In genomic region chr5:111971952-111972351, GRCm38 (mm10) we compare ENCODE assay signal across 22 mouse cellular contexts.
A peak's percentile ranks its signal among the peaks of the same experiment; 100 is the strongest.
DNase-seq lines count a peak whose midpoint lies in the region; ATAC-seq and TF ChIP-seq lines count a peak whose summit lies in the region.
"Had no signal": no experiment of that assay in that cellular context is flagged by ENCODE, and none has a peak within 500 bp of the region (broad histone marks: within the 10 kb centered on the region; RNA-seq: fewer than 3 reads in every experiment).

No protein-coding gene starts in this region.

- H3K27me3 ChIP-seq in lung, embryonic 14.5 days (ENCODE audit: insufficient read depth, low read length) = no peaks in the 10 kb centered on the region
- no peaks in the 10 kb centered on the region for H3K27me3 ChIP-seq in lung, postnatal 0 days (replicated peaks; ENCODE audit: insufficient read depth, low read length)
- H3K27me3 ChIP-seq: CH12.LX; embryonic facial prominence, embryonic 15.5 days; hindbrain, embryonic 15.5 days; liver, embryonic 13.5 days; lung, embryonic 15.5 days had no signal

- 41% methylated on average over 3 of the region's 3 CpGs for WGBS in lung, embryonic 14.5 days
- WGBS in lung, postnatal 0 days = 46% methylated on average over 3 of the region's 3 CpGs

- H3K36me3 ChIP-seq in lung, embryonic 14.5 days (ENCODE audit: insufficient read depth) = no peaks in the 10 kb centered on the region
- no peaks in the 10 kb centered on the region for H3K36me3 ChIP-seq in lung, postnatal 0 days (ENCODE audit: insufficient read depth, low read length)
- H3K36me3 ChIP-seq: embryonic facial prominence, embryonic 15.5 days; hindbrain, embryonic 15.5 days; limb, embryonic 12.5 days; liver, embryonic 13.5 days; lung, embryonic 15.5 days; midbrain, embryonic 10.5 days had no signal

- no peak for TF ChIP-seq EP300 in lung, postnatal 0 days (IDR thresholded peaks at IDR 0.05)

- no peak overlapping the region for H3K27ac ChIP-seq in lung, embryonic 14.5 days (ENCODE audit: low read depth)
- H3K27ac ChIP-seq in lung, postnatal 0 days (ENCODE audit: low read length) = no peak overlapping the region
- H3K27ac ChIP-seq: embryonic facial prominence, embryonic 15.5 days; hindbrain, embryonic 15.5 days; limb, embryonic 12.5 days; liver, embryonic 13.5 days; lung, embryonic 15.5 days; macrophage; midbrain, embryonic 10.5 days had no signal

- peak; percentile 12 for DNase-seq in adrenal gland, postnatal 25 days
- DNase-seq in adrenal gland, postnatal 4 days (ENCODE audit: low spot score in 2 of 2) = no peak
- DNase-seq in heart, adult 18-20 months = peak; percentile 42 to 49
- no peak for DNase-seq in heart, postnatal 4 days
- DNase-seq in lung, embryonic 14.5 days = peak; percentile 22
- no peak for DNase-seq in lung, postnatal 0 days (ENCODE audit: low spot score)
- peak; percentile 15 for DNase-seq in brain, adult 2 months (ENCODE audit: low read depth, low spot score)
- DNase-seq: cerebellum, adult 9-10 months; kidney, postnatal 36 days; layer of hippocampus, adult 9-11 months; liver, embryonic 13.5 days; spleen, adult 18-20 months; thymus, adult 18-20 months; thymus, postnatal 4 days had no signal

- TF ChIP-seq CTCF in lung, embryonic 14.5 days (IDR thresholded peaks at IDR 0.05; ENCODE audit: low read depth) = no peak
- no peak for TF ChIP-seq CTCF in lung, postnatal 0 days (IDR thresholded peaks at IDR 0.05)

- H3K4me2 ChIP-seq in lung, embryonic 14.5 days = no peak overlapping the region
- H3K4me2 ChIP-seq in lung, postnatal 0 days (replicated peaks; ENCODE audit: low read depth, low read length) = no peak overlapping the region
- H3K4me2 ChIP-seq: embryonic facial prominence, embryonic 15.5 days; hindbrain, embryonic 15.5 days; limb, embryonic 12.5 days; liver, embryonic 13.5 days; lung, embryonic 15.5 days had no signal

- no peaks in the 10 kb centered on the region for H3K9me3 ChIP-seq in lung, embryonic 14.5 days (ENCODE audit: low read depth, low read length)
- H3K9me3 ChIP-seq in lung, postnatal 0 days (ENCODE audit: low read length) = no peaks in the 10 kb centered on the region
- H3K9me3 ChIP-seq: embryonic facial prominence, embryonic 15.5 days; hindbrain, embryonic 15.5 days; lung, embryonic 15.5 days had no signal

- no peak for ATAC-seq in lung, embryonic 14.5 days (ENCODE audit: insufficient read depth)
- ATAC-seq in lung, postnatal 0 days = no peak
- ATAC-seq: intestine, embryonic 16.5 days had no signal

- no peak overlapping the region for H3K4me3 ChIP-seq in lung, embryonic 14.5 days (ENCODE audit: low read depth, low read length)
- no peak overlapping the region for H3K4me3 ChIP-seq in lung, postnatal 0 days (ENCODE audit: low read depth, low read length)
- H3K4me3 ChIP-seq: embryonic facial prominence, embryonic 15.5 days; hindbrain, embryonic 15.5 days; limb, embryonic 12.5 days; liver, embryonic 13.5 days; lung, embryonic 15.5 days; midbrain, embryonic 10.5 days had no signal

- H3K4me1 ChIP-seq in lung, embryonic 14.5 days (ENCODE audit: insufficient read depth) = no peaks in the 10 kb centered on the region
- H3K4me1 ChIP-seq in lung, postnatal 0 days (ENCODE audit: insufficient read depth, low read depth, low read length) = no peaks in the 10 kb centered on the region
- H3K4me1 ChIP-seq: limb, embryonic 12.5 days; liver, embryonic 13.5 days; lung, embryonic 15.5 days; midbrain, embryonic 10.5 days had no signal

- H3K9ac ChIP-seq in lung, embryonic 14.5 days = no peak overlapping the region
- no peak overlapping the region for H3K9ac ChIP-seq in lung, postnatal 0 days (replicated peaks; ENCODE audit: low read depth)
- H3K9ac ChIP-seq: embryonic facial prominence, embryonic 15.5 days; hindbrain, embryonic 15.5 days; limb, embryonic 12.5 days; liver, embryonic 13.5 days; lung, embryonic 15.5 days had no signal

Comparison
In these comparisons a context has a peak if more than half of its experiments do, and no peak if none do; other contexts are left out.
1. DNase-seq: peak in adrenal gland, postnatal 25 days (single experiment), heart, adult 18-20 months (2 of 2), lung, embryonic 14.5 days (single experiment) and brain, adult 2 months (single experiment); none in adrenal gland, postnatal 4 days (0 of 2), heart, postnatal 4 days (single experiment) and lung, postnatal 0 days (single experiment).